Mouse (Mus musculus) limb, embryonic 11.5 days (tissue): ENCODE data around the gene Stx8. TPM values are rescaled to one million over a fixed set of nuclear protein-coding genes. Genes with fewer than 3 reads are reported as not detected.
A peak's percentile ranks its signal among the peaks of the same experiment; 100 is the strongest.

Experiments used
- ATAC-seq: fragments of 200-750 bp; cut with Nextera tagmentation; 2 replicates; pipeline ENCODE4 v1.8.0; 2017; ENCODE audit warnings: low read depth; ENCODE audit not compliant: insufficient number of reproducible peaks, low FRiP score, low TSS enrichment
- DNase-seq: peaks from one replicate; pipeline ENCODE4 v3.0.0-alpha.2; 2015; ENCODE audit warnings: low spot score
- H3K27ac ChIP-seq: fragments of 300-500 bp; sonication (generic); replicated peaks from 2 replicates; pipeline ENCODE4 v1.5.1; 2014; ENCODE audit warnings: low read depth, mild to moderate bottlenecking, low read length
- H3K27me3 ChIP-seq: fragments of 300-500 bp; sonication (generic); 2 replicates; pipeline ENCODE4 v1.6.1; 2014; ENCODE audit warnings: mild to moderate bottlenecking, low read length, mixed read lengths; ENCODE audit not compliant: control insufficient read depth, insufficient read depth
- H3K36me3 ChIP-seq: fragments of 300-500 bp; sonication (generic); 2 replicates; pipeline ENCODE4 v1.6.1; 2014; ENCODE audit warnings: mild to moderate bottlenecking, low read length, moderate library complexity, mixed read lengths; ENCODE audit not compliant: control insufficient read depth, insufficient read depth
- H3K4me1 ChIP-seq: fragments of 300-500 bp; sonication (generic); 2 replicates; pipeline ENCODE4 v1.6.1; 2014; ENCODE audit warnings: low read length, mixed read lengths; ENCODE audit not compliant: control insufficient read depth, insufficient read depth
- H3K4me2 ChIP-seq: fragments of 300-500 bp; sonication (generic); 2 replicates; pipeline ENCODE4 v1.6.1; 2014; ENCODE audit warnings: low read depth, mild to moderate bottlenecking, moderate library complexity; ENCODE audit not compliant: severe bottlenecking
- H3K4me3 ChIP-seq: fragments of 300-500 bp; sonication (generic); 2 replicates; pipeline ENCODE4 v1.5.1; 2014; ENCODE audit warnings: low read depth, low read length
- H3K9ac ChIP-seq: fragments of 300-500 bp; sonication (generic); 2 replicates; pipeline ENCODE4 v1.6.1; 2014; ENCODE audit warnings: mild to moderate bottlenecking, low read length
- H3K9me3 ChIP-seq: fragments of 300-500 bp; sonication (generic); 2 replicates; pipeline ENCODE4 v1.6.1; 2016; ENCODE audit warnings: low read length; ENCODE audit not compliant: control insufficient read depth
- WGBS: fragments of 180-500 bp; shearing (Covaris S2); extraction: QIAGEN DNeasy Blood & Tissue Kit; methylation state at CpG from one replicate; pipeline ENCODE4 v1.1.7; 2014; 5-methylcytosine and 5-hydroxymethylcytosine counted together
- polyA plus RNA-seq: library from polyadenylated mRNA; unstranded; fragments of >200 nt; fragmentation: Nextera tagmentation; extraction: Ambion mirVana; gene quantifications from 2 replicates; pipeline ENCODE4 v1.2.1, GENCODE M21; 2014

The Stx8 gene
- polyA plus RNA-seq, 1 experiment from 2014 or later: 49.8 TPM

DNA sequence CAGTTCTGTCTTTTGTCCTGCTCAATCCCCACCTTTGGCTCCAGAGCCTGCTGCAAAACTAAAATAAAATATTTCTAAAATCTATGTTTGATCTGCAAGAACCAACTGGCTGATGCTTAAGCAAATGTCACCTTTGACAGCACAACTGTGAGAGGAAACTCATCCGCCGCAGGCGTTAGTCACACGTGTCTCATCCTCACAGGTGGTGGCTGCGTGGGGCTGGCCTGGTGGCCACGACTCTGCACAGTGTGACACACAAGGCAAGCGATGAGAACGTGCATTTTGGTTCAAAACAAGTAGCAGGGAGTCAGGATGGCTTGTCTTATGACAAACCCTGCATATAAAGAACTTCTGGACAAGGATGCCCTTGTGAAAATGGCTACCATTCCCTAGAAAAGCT is 233.1 kb downstream of the Stx8 start:
- no peak overlapping the region for H3K9ac ChIP-seq
- H3K9me3 ChIP-seq: no peaks in the 10 kb centered on the region
- ATAC-seq (no peak), DNase-seq (no peak)
- no peaks in the 10 kb centered on the region for H3K36me3 ChIP-seq
- no peak overlapping the region for H3K4me2 ChIP-seq
- H3K4me3 ChIP-seq: no peak overlapping the region
- WGBS: 77% methylated on average over 8 of the region's 8 CpGs
- H3K27me3 ChIP-seq: no peaks in the 10 kb centered on the region
- H3K4me1 ChIP-seq: peaks cover 68% of the 10 kb centered on the region
- no peak overlapping the region for H3K27ac ChIP-seq

- Histone ChIP-seq H3K36me3 (no peaks in the 10 kb centered on the region), H3K27ac (no peak overlapping the region), H3K9ac (no peak overlapping the region), H3K4me3 (no peak overlapping the region), H3K4me2 (no peak overlapping the region), H3K4me1 (peaks cover 68% of the 10 kb centered on the region), H3K27me3 (no peaks in the 10 kb centered on the region), H3K9me3 (no peaks in the 10 kb centered on the region)
- ATAC-seq: no peak
- DNase-seq: peak; percentile 52
- 28% methylated on average over 10 of the region's 10 CpGs for WGBS
These were observed 233.9 kb downstream of the Stx8 start for GRCm38 (mm10) chr11:68199801-68200423.

DNA sequence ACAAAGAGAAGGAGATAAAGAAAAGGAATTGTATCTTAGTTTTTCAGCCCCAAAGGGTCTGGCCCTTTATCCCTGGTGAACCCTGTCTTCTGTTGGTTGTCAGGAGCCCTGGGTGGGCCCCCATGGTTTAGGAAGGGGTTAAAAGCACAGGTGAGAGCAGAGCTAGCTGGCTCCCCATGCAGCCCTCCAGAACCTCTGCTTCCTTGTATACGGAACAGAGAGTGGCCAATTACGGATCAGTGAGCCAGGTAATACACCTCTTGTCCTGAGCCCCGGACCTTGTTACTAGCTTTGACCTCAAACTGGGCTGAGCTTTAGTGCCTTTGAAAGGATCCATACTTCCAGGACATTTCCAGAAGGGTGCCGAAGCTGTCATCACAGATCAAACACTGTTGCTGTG is 234.5 kb downstream of the Stx8 start:
- Histone ChIP-seq H3K4me2 (no peak overlapping the region), H3K27me3 (no peaks in the 10 kb centered on the region), H3K4me3 (no peak overlapping the region), H3K4me1 (peaks cover 62% of the 10 kb centered on the region), H3K27ac (no peak overlapping the region), H3K9me3 (no peaks in the 10 kb centered on the region), H3K9ac (no peak overlapping the region), H3K36me3 (no peaks in the 10 kb centered on the region)
- DNase-seq (no peak), ATAC-seq (no peak)
- 77% methylated on average over 4 of the region's 4 CpGs for WGBS

- no peaks in the 10 kb centered on the region for H3K9me3 ChIP-seq
- DNase-seq (no peak), ATAC-seq (no peak)
- H3K4me3 ChIP-seq: no peak overlapping the region
- H3K4me1 ChIP-seq: peaks cover 57% of the 10 kb centered on the region
- H3K9ac ChIP-seq: no peak overlapping the region
- H3K4me2 ChIP-seq: no peak overlapping the region
- H3K27me3 ChIP-seq: no peaks in the 10 kb centered on the region
- no peaks in the 10 kb centered on the region for H3K36me3 ChIP-seq
- 65% methylated on average over 1 of the region's 1 CpGs for WGBS
- no peak overlapping the region for H3K27ac ChIP-seq
These were observed 235.1 kb downstream of the Stx8 start for GRCm38 (mm10) chr11:68201063-68201462.

DNA sequence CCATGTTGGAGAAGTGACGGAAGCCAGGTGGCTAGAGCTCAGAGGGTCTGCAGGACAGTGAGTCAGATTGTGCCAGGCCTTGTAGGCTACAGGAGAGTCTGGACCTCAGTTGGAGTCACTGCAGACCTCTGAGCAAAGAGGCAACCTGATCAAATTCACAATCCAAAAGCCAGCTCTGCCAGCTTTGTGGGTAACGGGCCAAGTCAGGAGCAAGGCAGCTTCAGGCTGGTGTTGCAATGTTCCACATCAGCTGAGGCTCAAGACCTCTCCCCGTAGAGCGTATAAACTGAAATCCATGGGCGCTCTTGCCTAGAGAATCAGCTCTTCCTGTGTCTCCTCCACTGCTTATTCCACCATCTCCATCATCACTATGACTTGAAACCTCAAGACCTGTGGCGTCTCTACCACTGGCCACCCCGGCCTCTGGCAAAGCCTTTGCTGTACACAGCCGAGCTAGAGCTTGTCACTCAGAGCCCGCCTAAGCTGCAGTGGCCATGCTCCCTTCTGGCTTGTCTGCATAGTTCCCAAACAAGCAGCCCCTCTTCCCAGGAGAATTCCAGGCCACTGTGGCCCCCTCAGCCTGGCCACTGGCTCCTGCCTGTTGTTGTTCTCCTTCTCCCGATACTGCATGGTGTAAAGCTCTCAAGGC is 235.9 kb downstream of the Stx8 start:
- Histone ChIP-seq H3K9ac (no peak overlapping the region), H3K4me2 (no peak overlapping the region), H3K4me1 (peaks cover 48% of the 10 kb centered on the region), H3K27ac (no peak overlapping the region), H3K9me3 (no peaks in the 10 kb centered on the region), H3K27me3 (no peaks in the 10 kb centered on the region), H3K36me3 (no peaks in the 10 kb centered on the region), H3K4me3 (no peak overlapping the region)
- WGBS: 82% methylated on average over 10 of the region's 10 CpGs
- ATAC-seq: no peak
- no peak for DNase-seq

- no peaks in the 10 kb centered on the region for H3K36me3 ChIP-seq
- no peak overlapping the region for H3K27ac ChIP-seq
- no peak for DNase-seq
- 60% methylated on average over 10 of the region's 10 CpGs for whole genome bisulfite sequencing
- ATAC-seq: no peak
- no peak overlapping the region for H3K4me2 ChIP-seq
- no peak overlapping the region for H3K4me3 ChIP-seq
- no peak overlapping the region for H3K9ac ChIP-seq
- H3K4me1 ChIP-seq: peaks cover 44% of the 10 kb centered on the region
- no peaks in the 10 kb centered on the region for H3K9me3 ChIP-seq
- H3K27me3 ChIP-seq: no peaks in the 10 kb centered on the region
These were observed 236.6 kb downstream of the Stx8 start for GRCm38 (mm10) chr11:68202561-68202960.

DNA sequence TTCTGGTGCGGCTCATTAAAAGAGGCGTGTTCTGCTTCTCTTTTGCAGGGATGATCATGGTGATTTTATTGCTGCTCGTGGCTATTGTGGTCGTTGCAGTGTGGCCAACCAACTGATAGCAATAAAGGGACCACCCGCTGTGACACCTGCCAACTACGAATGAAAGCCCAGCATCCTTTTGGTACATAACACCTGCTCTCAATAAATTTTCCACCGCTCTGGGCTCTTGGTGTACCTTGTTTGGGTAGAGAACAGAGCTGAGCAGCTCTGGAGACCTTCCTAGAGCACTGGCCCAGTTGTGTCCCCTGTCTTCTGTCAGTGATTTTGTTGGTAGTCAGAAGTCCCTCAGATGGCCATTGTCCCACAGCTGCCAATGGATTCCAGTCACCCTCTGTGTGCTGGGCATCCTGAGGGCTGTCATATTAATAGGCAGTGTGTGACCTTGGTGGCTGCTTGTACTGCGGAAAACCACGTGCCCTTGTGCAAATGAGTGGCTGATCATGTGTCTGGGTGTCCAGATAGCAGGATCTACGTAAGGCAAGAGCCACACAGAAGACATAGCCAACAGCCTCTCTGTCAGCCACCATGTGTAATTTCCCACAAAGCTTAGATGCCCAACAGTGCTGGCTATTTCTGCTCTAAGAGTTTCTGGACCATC is 237.8 kb downstream of the Stx8 start:
- no peaks in the 10 kb centered on the region for H3K36me3 ChIP-seq
- WGBS: 40% methylated on average over 10 of the region's 10 CpGs
- H3K9me3 ChIP-seq: no peaks in the 10 kb centered on the region
- H3K4me3 ChIP-seq: no peak overlapping the region
- no peak overlapping the region for H3K9ac ChIP-seq
- no peak overlapping the region for H3K4me2 ChIP-seq
- DNase-seq: peak; percentile 40
- H3K27me3 ChIP-seq: no peaks in the 10 kb centered on the region
- H3K4me1 ChIP-seq: peaks cover 40% of the 10 kb centered on the region
- 0 out of 2 replicates have a peak overlapping the region, but pooled peaks have one; percentile 30 for H3K27ac ChIP-seq
- no peak for ATAC-seq

GRCm38 (mm10) chr11:68204407-68204806 is 238.4 kb downstream of the Stx8 start:
- Histone ChIP-seq H3K9ac (no peak overlapping the region), H3K9me3 (no peaks in the 10 kb centered on the region), H3K4me3 (no peak overlapping the region), H3K27ac (no peak overlapping the region), H3K4me1 (peaks cover 40% of the 10 kb centered on the region), H3K4me2 (no peak overlapping the region), H3K36me3 (no peaks in the 10 kb centered on the region), H3K27me3 (no peaks in the 10 kb centered on the region)
- WGBS: 67% methylated on average over 5 of the region's 5 CpGs
- ATAC-seq (no peak), DNase-seq (no peak)
